Mouse (Mus musculus) spleen, adult 2 months (tissue): ENCODE results near the gene Nme7.

Experiments
- CTCF ChIP-seq: fragments of 200-500 bp; IDR thresholded peaks from 2 replicates; pipeline ENCODE4 v1.5.1; 2011; ENCODE audit warnings: mild to moderate bottlenecking, inconsistent platforms; ENCODE audit not compliant: insufficient read depth, insufficient read length, insufficient replicate concordance; ENCODE audit errors: extremely low read depth
- POLR2A ChIP-seq: fragments of 200-500 bp; IDR thresholded peaks from 2 replicates; pipeline ENCODE4 v1.6.1; 2011; ENCODE audit warnings: low read depth, low read length, inconsistent platforms

DNA sequence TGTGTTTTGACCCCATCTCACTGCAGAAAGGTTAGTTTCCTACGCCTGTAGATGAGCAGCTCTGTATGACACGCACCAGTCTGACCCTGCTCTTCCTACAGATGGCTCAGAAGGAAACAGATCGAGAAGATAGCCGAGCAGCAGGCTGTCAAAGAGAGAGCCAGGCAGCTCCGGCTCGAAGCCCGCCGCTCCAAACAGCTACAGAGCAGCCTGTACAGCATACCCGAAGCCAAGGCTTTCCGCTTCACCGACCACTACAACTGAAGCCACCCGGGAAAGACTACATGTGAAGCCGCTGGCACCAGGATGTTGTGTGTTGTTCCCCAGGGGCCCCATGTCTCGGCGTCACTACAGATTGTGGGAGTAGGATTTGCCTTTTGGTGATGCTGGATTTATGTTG lies 16.5 kb upstream of the Nme7 start:
- TF ChIP-seq POLR2A (no peak), CTCF (no peak)
